9 mouse cellular contexts compared by ENCODE assay signal in genomic region chr2:152406126-152406525, GRCm38 (mm10). TPM values are rescaled to one million over a fixed set of nuclear protein-coding genes. Genes with fewer than 3 reads are reported as not detected.
DNase-seq lines count a peak whose midpoint lies in the region; ATAC-seq and TF ChIP-seq lines count a peak whose summit lies in the region.
"Had no signal": no experiment of that assay in that cellular context is flagged by ENCODE, and none has a peak within 500 bp of the region (broad histone marks: within the 10 kb centered on the region; RNA-seq: fewer than 3 reads in every experiment).

No protein-coding gene starts in this region.

- ATAC-seq in forebrain, embryonic 15.5 days (replicated peaks) = peak; percentile 96
- peak; percentile 86 for ATAC-seq in neutrophil, adult 5-6 weeks (ENCODE audit: extremely low read depth, insufficient number of reproducible peaks, low FRiP score, poor library complexity, severe bottlenecking)

- DNase-seq in ES-E14 (ENCODE audit: low read depth, low spot score) = peak; percentile 95
- DNase-seq in cerebellum, adult 11-12 months = peak; percentile 96
- peak; percentile 92 for DNase-seq in heart, postnatal 25 days (ENCODE audit: low spot score)
- DNase-seq in layer of hippocampus, adult 18-20 months (ENCODE audit: low spot score in 2 of 2) = peak; percentile 97 to 99
- peak; percentile 96 to 98 for DNase-seq in lung, adult 18-20 months
- DNase-seq in testis, postnatal 14 days (ENCODE audit: low spot score) = peak; percentile 96

- intact Hi-C loops in heart, postnatal 25 days (cut with DNase I) = no loop called here

- H3K27me3 ChIP-seq in forebrain, embryonic 15.5 days = no peaks in the 10 kb centered on the region

- no peak overlapping the region for H3K9ac ChIP-seq in ES-E14 (ENCODE audit: insufficient read depth, low read depth, low read length, poor library complexity, severe bottlenecking)
- H3K9ac ChIP-seq in forebrain, embryonic 15.5 days (replicated peaks) = peak overlapping the region; percentile 39

- WGBS in forebrain, embryonic 15.5 days = 0% methylated on average over 19 of the region's 19 CpGs

- H3K4me1 ChIP-seq in ES-E14 (ENCODE audit: control insufficient read depth in 2 of 2, insufficient read depth in 2 of 2, low read length in 2 of 2, poor library complexity in 1 of 2) = peaks cover 2 to 20% of the 10 kb centered on the region in 2 experiments; a peak in 2 of 4 replicates
- H3K4me1 ChIP-seq in forebrain, embryonic 15.5 days = peaks cover 24% of the 10 kb centered on the region

- in situ Hi-C loops in ES-E14 (cut with MboI; ENCODE audit: low sequenced_read_pairs in 2 of 2, unreplicated experiment in 2 of 2) = no loop called here

- H3K27ac ChIP-seq in ES-E14 (ENCODE audit: insufficient read depth, low read depth, low read length, poor library complexity, severe bottlenecking) = no peak overlapping the region
- peak overlapping the region; percentile 81 for H3K27ac ChIP-seq in forebrain, embryonic 15.5 days (replicated peaks)
- H3K27ac ChIP-seq: macrophage had no signal

- H3K9me3 ChIP-seq in ES-E14 (ENCODE audit: control insufficient read depth, insufficient read depth, low read depth, low read length) = no peaks in the 10 kb centered on the region
- H3K9me3 ChIP-seq in forebrain, embryonic 15.5 days = no peaks in the 10 kb centered on the region

- no peaks in the 10 kb centered on the region for H3K36me3 ChIP-seq in ES-E14 (ENCODE audit: control insufficient read depth, insufficient read depth, low read length, poor library complexity, severe bottlenecking)
- no peaks in the 10 kb centered on the region for H3K36me3 ChIP-seq in forebrain, embryonic 15.5 days

- peak overlapping the region; percentile 53 for H3K4me2 ChIP-seq in forebrain, embryonic 15.5 days (replicated peaks)

- peak overlapping the region in 1 of 2 experiments; percentile 60; a peak in 2 of 4 replicates for H3K4me3 ChIP-seq in ES-E14 (ENCODE audit: insufficient read depth in 1 of 2, low read depth in 1 of 2, low read length in 2 of 2, poor library complexity in 1 of 2, severe bottlenecking in 1 of 2)
- peak overlapping the region; percentile 40 for H3K4me3 ChIP-seq in forebrain, embryonic 15.5 days

TF ChIP-seq in ES-E14, 5 proteins besides CTCF, POLR2A, EP300 and RAD21:
- TF ChIP-seq CHD2 (IDR thresholded peaks at IDR 0.05; ENCODE audit: low read depth, low read length) (peak; percentile 61; the same call in 1 of the 2 replicates), HCFC1 (IDR thresholded peaks at IDR 0.05; ENCODE audit: borderline replicate concordance, insufficient read depth, low read length) (no peak)

RNA-seq across cellular contexts. Expression of gene Sox12, which starts 8.3 kb away (rescaled TPM):
- 7.4 and 9.1 TPM in 2 replicates for total RNA-seq in ES-E14 (2012; rRNA removed)
- 17.7 and 18.3 TPM in 2 replicates for polyA plus RNA-seq in forebrain, embryonic 15.5 days (2015; fragmentation: Nextera tagmentation; extraction: Ambion mirVana)
- 1 to 10 TPM; 9.5 to 9.7 TPM for total RNA-seq in heart, postnatal 25 days (2021)
- 10 to 100 TPM; 15.0 to 15.6 TPM for total RNA-seq in layer of hippocampus, adult 18-20 months (2021)
- 0.70 and 1.4 TPM in 2 replicates for total RNA-seq in neutrophil, adult 5-6 weeks (2017)

RNA-seq across cellular contexts. Expression of gene Zcchc3, which starts 8.7 kb away (rescaled TPM):
- total RNA-seq in ES-E14 (2012; rRNA removed) = 21.4 and 22.9 TPM in 2 replicates
- polyA plus RNA-seq in forebrain, embryonic 15.5 days (2015; fragmentation: Nextera tagmentation; extraction: Ambion mirVana) = 18.7 TPM in 2 replicates
- 10 to 100 TPM in 1 of 2 experiments, 1 to 10 TPM in 1; 9.7 to 10.1 TPM for total RNA-seq in heart, postnatal 25 days (2021)
- total RNA-seq in layer of hippocampus, adult 18-20 months (2021) = 10 to 100 TPM; 10.2 to 10.6 TPM
- total RNA-seq in neutrophil, adult 5-6 weeks (2017) = 0.98 and 1.5 TPM in 2 replicates

RNA-seq across cellular contexts. Expression of gene 6820408C15Rik, which starts 9.3 kb away (rescaled TPM):
- 0.18 and 0.58 TPM in 2 replicates for total RNA-seq in ES-E14 (2012; rRNA removed)
- polyA plus RNA-seq in forebrain, embryonic 15.5 days (2015; fragmentation: Nextera tagmentation; extraction: Ambion mirVana) = 2.1 and 3.7 TPM in 2 replicates
- 1 to 10 TPM; 2.8 to 3.0 TPM for total RNA-seq in heart, postnatal 25 days (2021)
- total RNA-seq in layer of hippocampus, adult 18-20 months (2021) = 1 to 10 TPM; 1.7 to 2.3 TPM
- not detected in 2 replicates for total RNA-seq in neutrophil, adult 5-6 weeks (2017)
- polyA plus RNA-seq: macrophage had no signal

RNA-seq across cellular contexts. Expression of gene Nrsn2, which starts 29.7 kb away (rescaled TPM):
- 2.1 and 3.3 TPM in 2 replicates for total RNA-seq in ES-E14 (2012; rRNA removed)
- 13.5 and 13.6 TPM in 2 replicates for polyA plus RNA-seq in forebrain, embryonic 15.5 days (2015; fragmentation: Nextera tagmentation; extraction: Ambion mirVana)
- total RNA-seq in heart, postnatal 25 days (2021) = not detected
- total RNA-seq in layer of hippocampus, adult 18-20 months (2021) = 100 to 1,000 TPM in 1 of 2 experiments, 10 to 100 TPM in 1; 95.7 to 106 TPM
- not detected in 2 replicates for total RNA-seq in neutrophil, adult 5-6 weeks (2017)
- polyA plus RNA-seq: macrophage had no signal

RNA-seq across cellular contexts. Expression of gene Defb23, which starts 58.3 kb away (rescaled TPM):
- not detected in 2 replicates for total RNA-seq in ES-E14 (2012; rRNA removed)
- not detected in 2 replicates for polyA plus RNA-seq in forebrain, embryonic 15.5 days (2015; fragmentation: Nextera tagmentation; extraction: Ambion mirVana)
- not detected for total RNA-seq in heart, postnatal 25 days (2021)
- total RNA-seq in layer of hippocampus, adult 18-20 months (2021) = not detected
- not detected in 2 replicates for total RNA-seq in neutrophil, adult 5-6 weeks (2017)
- polyA plus RNA-seq: macrophage had no signal
